Mouse (Mus musculus) cortical plate, adult 2 months (tissue): ENCODE data around the gene Surf1. TPM values are rescaled to one million over a fixed set of nuclear protein-coding genes. Genes with fewer than 3 reads are reported as not detected.
A peak's percentile ranks its signal among the peaks of the same experiment; 100 is the strongest.

Source experiments
- H3K27ac ChIP-seq: fragments of 200-500 bp; 2 replicates; pipeline ENCODE4 v1.5.1; 2012; ENCODE audit warnings: low read length, control low read depth, inconsistent platforms; ENCODE audit not compliant: insufficient read depth
- H3K4me1 ChIP-seq: fragments of 200-500 bp; 2 replicates; pipeline ENCODE4 v1.6.1; 2011; ENCODE audit warnings: low read length; ENCODE audit not compliant: control insufficient read depth, insufficient read depth
- H3K4me3 ChIP-seq: fragments of 200-500 bp; 2 replicates; pipeline ENCODE4 v1.5.1; 2011; ENCODE audit warnings: mild to moderate bottlenecking, low read length, control low read depth; ENCODE audit not compliant: insufficient read depth
- CTCF ChIP-seq: fragments of 200-500 bp; IDR thresholded peaks from 2 replicates; pipeline ENCODE4 v1.5.1; 2011; ENCODE audit warnings: mild to moderate bottlenecking, control low read depth, low read length; ENCODE audit not compliant: insufficient read depth; ENCODE audit errors: extremely low read depth
- POLR2A ChIP-seq: fragments of 200-500 bp; IDR thresholded peaks from 2 replicates; pipeline ENCODE4 v1.6.1; 2011; ENCODE audit warnings: mild to moderate bottlenecking, low read length, control low read depth; ENCODE audit not compliant: insufficient read depth; ENCODE audit errors: extremely low read depth
- polyA plus RNA-seq: library from polyadenylated mRNA; depleted of rRNA; stranded (reverse); fragments of >200 nt; gene quantifications from 2 replicates; pipeline ENCODE4 v1.2.3, GENCODE M21; 2012; rRNA removed

Surf1 gene
- 136 and 138 TPM in 2 replicates for polyA plus RNA-seq

DNA sequence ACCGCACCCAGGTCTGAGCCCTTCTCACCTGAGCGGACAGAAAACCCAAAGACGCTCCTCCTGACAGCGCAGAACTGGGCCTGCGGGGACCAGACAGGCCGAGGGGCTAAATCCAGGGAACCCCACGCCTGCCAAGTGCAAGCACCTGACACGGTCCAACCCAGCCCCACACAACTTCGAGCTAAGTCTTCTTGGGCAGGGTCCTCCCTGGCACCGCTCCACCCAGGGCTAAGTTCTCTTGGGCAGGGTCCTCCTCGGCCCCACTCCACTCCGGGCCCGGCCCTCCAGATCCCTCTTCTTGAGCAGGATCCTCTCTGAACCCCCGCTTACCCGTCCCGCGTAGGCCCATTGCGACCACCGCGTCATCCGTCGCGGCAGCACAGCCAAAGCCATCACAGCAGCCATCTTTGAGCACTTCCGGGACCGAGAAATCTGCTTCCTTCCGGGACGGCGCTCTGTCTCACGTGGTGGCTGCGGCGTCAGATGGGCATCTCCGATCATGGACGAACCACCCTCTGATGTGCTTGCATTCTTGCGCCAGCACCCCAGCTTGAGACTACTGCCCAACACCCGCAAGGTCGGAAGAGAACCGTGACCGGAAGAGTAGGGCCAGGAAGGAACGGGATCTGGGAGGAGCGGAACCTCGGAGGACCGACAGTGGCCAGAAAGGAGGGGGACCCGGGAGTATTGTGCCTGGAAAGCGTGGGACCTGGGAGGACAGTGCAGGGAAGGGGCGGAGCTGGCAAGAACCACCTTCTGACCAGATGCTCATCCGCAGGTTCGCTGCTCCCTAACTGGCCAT lies at the start of gene Surf1, which contains the start of gene Surf2:
Surf1 (minus strand) TSS at position 604 of the 802 bp plus-strand sequence.
Surf2 (plus strand) TSS at position 441 of the 802 bp plus-strand sequence.
- TF ChIP-seq POLR2A (peak; percentile 90), CTCF (no peak)

GRCm38 (mm10) chr2:26964724-26965370 lies 48.5 kb upstream of the Surf1 start:
- Histone ChIP-seq H3K4me3 (peak overlapping the region; percentile 41), H3K27ac (peak overlapping the region; percentile 23; the same call in 1 of the 2 replicates), H3K4me1 (peaks cover 9% of the 10 kb centered on the region; the same call in 1 of the 2 replicates)
- no peak for TF ChIP-seq POLR2A
- TF ChIP-seq CTCF = no peak

More for the DNA sequence above, at the start of gene Surf1, which contains the start of gene Surf2:
- Histone ChIP-seq H3K27ac (0 out of 2 replicates have a peak within 1 kb of the TSS, but pooled peaks have one; percentile 17), H3K4me1 (peaks cover 9% of the 10 kb centered on the region), H3K4me3 (peak within 1 kb of the TSS; percentile 59)

GRCm38 (mm10) chr2:26963923-26964723 lies 47.8 kb upstream of the Surf1 start, which contains the start of gene Rexo4:
Gene Rexo4 (minus strand): TSS chr2:26964386.
- Histone ChIP-seq H3K4me3 (peak within 1 kb of the TSS; percentile 41), H3K4me1 (peaks cover 9% of the 10 kb centered on the region; the same call in 1 of the 2 replicates), H3K27ac (peak within 1 kb of the TSS; percentile 23)
- TF ChIP-seq POLR2A = peak; percentile 84
- TF ChIP-seq CTCF = no peak

DNA sequence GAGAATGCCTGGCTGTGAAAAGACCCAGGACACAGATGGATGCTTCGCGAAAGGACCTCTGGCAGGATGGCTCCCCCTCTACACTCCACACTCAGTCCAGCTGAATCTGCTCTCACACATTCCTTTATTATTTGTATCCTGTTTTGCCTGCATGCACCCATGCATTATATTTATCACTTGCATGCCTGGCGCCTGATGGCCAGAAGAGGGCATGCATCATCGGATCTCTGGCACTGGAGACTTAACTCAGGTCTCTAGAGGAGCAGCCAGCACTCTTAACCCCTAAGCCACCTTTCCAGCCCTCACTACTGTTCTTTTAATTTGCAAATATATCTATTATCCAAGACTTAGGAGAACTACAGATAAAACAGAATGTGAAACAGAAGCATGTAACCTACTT lies 44.4 kb upstream of the Surf1 start:
- peaks cover 9% of the 10 kb centered on the region; the same call in 1 of the 2 replicates for H3K4me1 ChIP-seq
- H3K4me3 ChIP-seq = no peak overlapping the region
- TF ChIP-seq CTCF (0 out of 2 replicates have a peak, but pooled peaks have one; percentile 12), POLR2A (no peak)
- H3K27ac ChIP-seq = no peak overlapping the region

DNA sequence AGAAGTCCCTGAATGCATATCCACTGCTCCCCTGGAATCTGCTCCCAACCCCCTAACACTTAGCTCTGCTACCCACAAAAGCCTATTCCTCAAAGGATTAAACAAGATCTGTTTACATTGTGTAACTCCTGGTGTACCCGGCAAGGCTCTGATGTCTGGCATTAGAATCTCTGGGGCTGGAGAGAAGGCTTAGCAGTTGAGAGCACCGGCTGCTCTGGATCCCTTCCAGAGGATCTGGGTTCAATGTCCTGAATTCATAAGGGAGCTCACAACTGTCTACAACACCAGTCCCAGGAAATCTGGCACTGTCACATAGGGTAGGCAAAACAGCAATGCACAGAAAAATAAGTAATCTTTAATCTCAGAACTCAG lies 41.1 kb upstream of the Surf1 start:
- Histone ChIP-seq H3K27ac (no peak overlapping the region), H3K4me3 (no peak overlapping the region), H3K4me1 (peaks cover 7% of the 10 kb centered on the region; the same call in 1 of the 2 replicates)
- TF ChIP-seq POLR2A = no peak
- TF ChIP-seq CTCF = no peak

DNA sequence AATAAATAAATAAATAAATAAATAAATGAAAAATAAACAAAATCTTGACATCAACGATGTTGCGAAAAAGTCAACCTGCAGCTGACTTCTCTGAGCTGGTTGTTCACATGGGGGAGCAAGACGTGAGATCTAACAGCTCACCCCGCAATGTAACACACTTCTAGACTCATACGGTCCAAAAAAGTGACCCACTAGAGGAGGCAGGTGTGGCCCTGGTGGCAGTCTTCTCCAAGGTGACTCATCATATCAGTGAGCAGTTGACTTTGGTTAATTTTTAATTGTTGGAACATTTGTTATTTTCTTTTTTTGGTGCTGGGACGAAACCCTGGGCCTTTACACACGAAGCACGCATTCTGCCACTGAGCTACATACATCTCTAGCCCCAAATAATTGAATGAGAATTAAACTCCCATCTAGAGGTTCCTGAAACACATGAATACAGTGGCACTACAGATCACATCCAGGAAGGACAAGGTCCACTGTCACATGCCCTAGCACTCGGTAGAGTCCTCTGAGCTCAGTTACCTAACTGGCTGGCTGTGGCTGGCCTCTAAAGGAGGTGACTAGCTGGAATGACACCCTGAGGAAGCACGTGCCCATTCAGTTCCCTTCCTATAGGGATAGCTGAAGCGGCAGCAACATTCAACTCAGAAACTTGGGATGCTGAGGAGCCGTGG lies 40.6 kb upstream of the Surf1 start:
- H3K4me3 ChIP-seq = no peak overlapping the region
- H3K27ac ChIP-seq = no peak overlapping the region
- no peak for TF ChIP-seq POLR2A
- no peak for TF ChIP-seq CTCF
- peaks cover 6% of the 10 kb centered on the region; the same call in 1 of the 2 replicates for H3K4me1 ChIP-seq

DNA sequence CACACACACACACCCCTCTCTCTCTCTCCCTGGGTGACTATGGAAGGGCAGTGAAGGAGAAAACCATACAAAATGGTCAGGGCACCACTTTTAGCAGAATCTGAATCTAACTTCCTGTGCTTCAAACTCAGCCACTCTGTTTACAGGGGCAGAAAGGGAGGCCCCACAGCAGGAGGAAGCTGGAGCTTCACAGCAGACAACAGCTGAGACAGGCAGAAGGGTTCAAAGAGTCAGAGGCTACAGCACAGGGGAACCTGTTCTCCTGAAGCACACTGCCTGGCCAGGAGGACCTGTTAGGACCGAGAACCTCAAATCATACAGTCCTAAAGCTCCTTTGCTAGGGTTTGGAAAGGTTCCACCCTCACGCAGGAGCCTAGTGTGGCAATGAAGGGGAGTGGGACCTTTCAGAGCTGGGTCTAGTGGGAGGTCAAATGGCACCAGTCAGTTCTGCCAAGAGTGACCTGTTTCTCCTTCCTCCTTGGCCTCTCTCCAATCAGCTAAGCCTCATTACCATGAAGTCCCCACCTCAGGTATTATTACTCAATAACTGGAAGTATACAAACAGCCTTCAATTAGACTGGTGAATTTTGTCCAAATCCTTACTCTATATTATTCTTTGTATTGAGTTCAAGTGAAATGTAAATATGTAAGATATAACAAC lies 38.5 kb upstream of the Surf1 start:
- no peak for TF ChIP-seq POLR2A
- TF ChIP-seq CTCF = no peak
- H3K4me1 ChIP-seq = no peaks in the 10 kb centered on the region
- H3K27ac ChIP-seq = no peak overlapping the region
- no peak overlapping the region for H3K4me3 ChIP-seq

GRCm38 (mm10) chr2:26952866-26953265 lies 36.5 kb upstream of the Surf1 start:
- no peaks in the 10 kb centered on the region for H3K4me1 ChIP-seq
- no peak overlapping the region for H3K4me3 ChIP-seq
- TF ChIP-seq POLR2A = no peak
- TF ChIP-seq CTCF = no peak
- no peak overlapping the region for H3K27ac ChIP-seq
